Comparison of ENCODE assay signal across 9 mouse cellular contexts in the genomic region with DNA sequence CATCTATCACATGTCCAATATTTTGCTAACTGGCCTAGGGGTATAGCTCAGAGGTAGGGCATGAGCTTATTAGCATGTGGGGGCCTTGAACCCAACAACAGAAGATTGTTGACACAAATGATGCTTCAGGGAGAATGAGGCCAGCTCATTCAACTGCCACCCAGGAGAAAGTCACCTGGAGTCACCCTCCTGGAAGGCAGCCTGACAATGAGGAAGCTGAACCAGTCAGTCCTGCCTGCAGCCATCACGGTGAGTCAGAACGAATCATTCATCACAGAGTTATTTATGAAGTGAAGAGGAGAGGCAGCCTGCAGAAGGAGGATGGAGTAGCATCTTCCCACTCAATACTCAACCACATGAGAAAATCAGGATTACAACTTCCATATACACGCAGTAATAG.
DNase-seq lines count a peak whose midpoint lies in the region.
"Had no signal": no experiment of that assay in that cellular context is flagged by ENCODE, and none has a peak within 500 bp of the region (broad histone marks: within the 10 kb centered on the region; RNA-seq: fewer than 3 reads in every experiment).

No protein-coding gene starts in this region.

- DNase-seq in adrenal gland, adult 2 months, result peak; percentile 64
- no peak for DNase-seq in adrenal gland, adult 8-10 months
- peak; percentile 57 for DNase-seq in retina, postnatal 1 day
- DNase-seq in retina, embryonic 14.5 days (ENCODE audit: low spot score), result no peak
- DNase-seq in 416B (ENCODE audit: low read depth), result peak; percentile 35
- peak; percentile 23 for DNase-seq in fat pad, adult 2 months (ENCODE audit: extremely low read depth, low read depth, low spot score)
- no peak for DNase-seq in cerebellum, adult 18-20 months
- DNase-seq in layer of hippocampus, adult 11-12 months (ENCODE audit: low spot score), result no peak
- DNase-seq: heart, adult 11 months had no signal

Comparison
In these comparisons a context has a peak if more than half of its experiments do, and no peak if none do; other contexts are left out.
1. DNase-seq: peak in adrenal gland, adult 2 months (single experiment), retina, postnatal 1 day (single experiment), 416B (single experiment) and fat pad, adult 2 months (single experiment); none in adrenal gland, adult 8-10 months (single experiment), retina, embryonic 14.5 days (single experiment), cerebellum, adult 18-20 months (0 of 2) and layer of hippocampus, adult 11-12 months (single experiment).